Mouse (Mus musculus) liver, embryonic 11.5 days (tissue): Measurements from ENCODE around the gene Ptprcap. TPM values are rescaled to one million over a fixed set of nuclear protein-coding genes. Genes with fewer than 3 reads are reported as not detected.
A peak's percentile ranks its signal among the peaks of the same experiment; 100 is the strongest.

ENCODE experiments used
- ATAC-seq: fragments of 200-750 bp; cut with Nextera tagmentation; replicated peaks from 2 replicates; pipeline ENCODE4 v1.8.0; 2017; ENCODE audit warnings: moderate number of reproducible peaks, mild to moderate bottlenecking, moderate TSS enrichment, moderate library complexity; ENCODE audit not compliant: low FRiP score
- DNase-seq: peaks from one replicate; pipeline ENCODE4 v3.0.0-alpha.2; 2017; ENCODE audit warnings: low spot score
- H3K27ac ChIP-seq: fragments of 300-500 bp; sonication (generic); 2 replicates; pipeline ENCODE4 v1.5.1; 2014; ENCODE audit warnings: mild to moderate bottlenecking, low read depth, low read length, control low read depth
- H3K27me3 ChIP-seq: fragments of 300-500 bp; sonication (generic); replicated peaks from 2 replicates; pipeline ENCODE4 v1.6.1; 2014; ENCODE audit warnings: low read length, mixed read lengths; ENCODE audit not compliant: control insufficient read depth, insufficient read depth
- H3K36me3 ChIP-seq: fragments of 300-500 bp; sonication (generic); 2 replicates; pipeline ENCODE4 v1.6.1; 2014; ENCODE audit warnings: mild to moderate bottlenecking, low read length, moderate library complexity, mixed read lengths; ENCODE audit not compliant: control insufficient read depth, insufficient read depth
- H3K4me1 ChIP-seq: fragments of 300-500 bp; sonication (generic); replicated peaks from 2 replicates; pipeline ENCODE4 v1.6.1; 2014; ENCODE audit warnings: low read length, mixed read lengths; ENCODE audit not compliant: control insufficient read depth, insufficient read depth
- H3K4me2 ChIP-seq: fragments of 300-500 bp; sonication (generic); 2 replicates; pipeline ENCODE4 v1.6.1; 2014; ENCODE audit warnings: mild to moderate bottlenecking, control low read depth, moderate library complexity
- H3K4me3 ChIP-seq: fragments of 300-500 bp; sonication (generic); 2 replicates; pipeline ENCODE4 v1.5.1; 2014; ENCODE audit warnings: low read depth, low read length, control low read depth
- H3K9ac ChIP-seq: fragments of 300-500 bp; sonication (generic); 2 replicates; pipeline ENCODE4 v1.6.1; 2014; ENCODE audit warnings: low read depth, low read length, control low read depth
- H3K9me3 ChIP-seq: fragments of 300-500 bp; sonication (generic); 2 replicates; pipeline ENCODE4 v1.6.1; 2016; ENCODE audit warnings: low read length, inconsistent platforms, mixed read lengths; ENCODE audit not compliant: control insufficient read depth
- WGBS: fragments of 180-500 bp; shearing (Covaris S2); extraction: QIAGEN DNeasy Blood & Tissue Kit; methylation state at CpG from one replicate; pipeline ENCODE4 v1.1.7; 2014; 5-methylcytosine and 5-hydroxymethylcytosine counted together
- polyA plus RNA-seq: library from polyadenylated mRNA; unstranded; fragments of >200 nt; fragmentation: Nextera tagmentation; extraction: Ambion mirVana; gene quantifications from 2 replicates; pipeline ENCODE4 v1.2.1, GENCODE M21; 2014

Gene Ptprcap
- polyA plus RNA-seq, 1 experiment from 2014 or later = 41.1 TPM

GRCm38 (mm10) chr19:4154437-4155222, 1.2 kb downstream of the Ptprcap start:
- Histone ChIP-seq H3K9ac (peak overlapping the region; percentile 54), H3K4me1 (peaks cover 14% of the 10 kb centered on the region), H3K4me3 (peak overlapping the region; percentile 34), H3K9me3 (no peaks in the 10 kb centered on the region), H3K27me3 (no peaks in the 10 kb centered on the region), H3K27ac (peak overlapping the region; percentile 39; the same call in 1 of the 2 replicates), H3K4me2 (peak overlapping the region; percentile 55), H3K36me3 (peaks cover 32% of the 10 kb centered on the region)
- WGBS = 46% methylated on average over 13 of the region's 13 CpGs
- ATAC-seq (peak; percentile 34; the same call in 1 of the 2 replicates), DNase-seq (no peak)

- Histone ChIP-seq H3K4me1 (peaks cover 12% of the 10 kb centered on the region; the same call in 1 of the 2 replicates), H3K4me2 (peak overlapping the region; percentile 55), H3K27ac (peak overlapping the region; percentile 39; the same call in 1 of the 2 replicates), H3K36me3 (peaks cover 32% of the 10 kb centered on the region), H3K9ac (peak overlapping the region; percentile 54), H3K27me3 (no peaks in the 10 kb centered on the region), H3K9me3 (no peaks in the 10 kb centered on the region), H3K4me3 (peak overlapping the region; percentile 34)
- ATAC-seq (no peak), DNase-seq (no peak)
- WGBS = 65% methylated on average over 6 of the region's 6 CpGs
Measured at GRCm38 (mm10) chr19:4155223-4156072, 2.0 kb downstream of the Ptprcap start.

- WGBS = 78% methylated on average over 20 of the region's 20 CpGs
- ATAC-seq = no peak
Measured at GRCm38 (mm10) chr19:4156073-4156579, 2.7 kb downstream of the Ptprcap start.

GRCm38 (mm10) chr19:4156771-4157170, 3.4 kb downstream of the Ptprcap start:
- Histone ChIP-seq H3K27ac (no peak overlapping the region), H3K36me3 (peaks cover 31% of the 10 kb centered on the region), H3K9me3 (no peaks in the 10 kb centered on the region), H3K4me1 (peaks cover 12% of the 10 kb centered on the region; the same call in 1 of the 2 replicates), H3K4me2 (no peak overlapping the region), H3K4me3 (no peak overlapping the region), H3K9ac (no peak overlapping the region), H3K27me3 (no peaks in the 10 kb centered on the region)
- WGBS = 93% methylated on average over 12 of the region's 12 CpGs
- DNase-seq = no peak
- ATAC-seq = no peak

More at GRCm38 (mm10) chr19:4156073-4156579, 2.7 kb downstream of the Ptprcap start:
- no peaks in the 10 kb centered on the region for H3K9me3 ChIP-seq
- DNase-seq = no peak
- H3K4me3 ChIP-seq = no peak overlapping the region
- H3K36me3 ChIP-seq = peaks cover 30% of the 10 kb centered on the region
- 0 out of 2 replicates have a peak overlapping the region, but pooled peaks have one; percentile 22 for H3K27ac ChIP-seq
- no peaks in the 10 kb centered on the region for H3K27me3 ChIP-seq
- peaks cover 12% of the 10 kb centered on the region; the same call in 1 of the 2 replicates for H3K4me1 ChIP-seq
- H3K9ac ChIP-seq = peak overlapping the region; percentile 12; the same call in 1 of the 2 replicates
- H3K4me2 ChIP-seq = peak overlapping the region; percentile 55; the same call in 1 of the 2 replicates

GRCm38 (mm10) chr19:4159049-4159448, 5.6 kb downstream of the Ptprcap start:
- Histone ChIP-seq H3K4me2 (no peak overlapping the region), H3K27me3 (no peaks in the 10 kb centered on the region), H3K9me3 (no peaks in the 10 kb centered on the region), H3K9ac (no peak overlapping the region), H3K36me3 (peaks cover 33% of the 10 kb centered on the region), H3K4me1 (peaks cover 18% of the 10 kb centered on the region), H3K27ac (no peak overlapping the region), H3K4me3 (no peak overlapping the region)
- WGBS = 94% methylated on average over 8 of the region's 8 CpGs
- DNase-seq (no peak), ATAC-seq (no peak)

GRCm38 (mm10) chr19:4162646-4163542, 9.5 kb downstream of the Ptprcap start, which contains the start of gene Rps6kb2:
Rps6kb2 (minus strand) TSS chr19:4163354.
- Histone ChIP-seq H3K9me3 (no peaks in the 10 kb centered on the region), H3K9ac (peak within 1 kb of the TSS; percentile 77), H3K27me3 (no peaks in the 10 kb centered on the region), H3K4me3 (peak within 1 kb of the TSS; percentile 64), H3K4me1 (peaks cover 7% of the 10 kb centered on the region), H3K27ac (0 out of 2 replicates have a peak within 1 kb of the TSS, but pooled peaks have one; percentile 22), H3K4me2 (peak within 1 kb of the TSS; percentile 94), H3K36me3 (peaks cover 18% of the 10 kb centered on the region)
- DNase-seq = peak; percentile 91
- peak; percentile 85 for ATAC-seq
- 7% methylated on average over 42 of the region's 42 CpGs for WGBS

- Histone ChIP-seq H3K27me3 (no peaks in the 10 kb centered on the region), H3K36me3 (peaks cover 13% of the 10 kb centered on the region), H3K9ac (peak overlapping the region; percentile 77), H3K27ac (0 out of 2 replicates have a peak overlapping the region, but pooled peaks have one; percentile 22), H3K4me2 (peak overlapping the region; percentile 94), H3K4me1 (peaks cover 7% of the 10 kb centered on the region), H3K9me3 (no peaks in the 10 kb centered on the region), H3K4me3 (peak overlapping the region; percentile 64)
- ATAC-seq (peak; percentile 18; the same call in 1 of the 2 replicates), DNase-seq (no peak)
- 38% methylated on average over 4 of the region's 4 CpGs for WGBS
Measured at GRCm38 (mm10) chr19:4163543-4163887, 10.1 kb downstream of the Ptprcap start.
